Mouse (Mus musculus) ES-E14 (cell line): ENCODE results near the gene Pfn2. TPM values are rescaled to one million over a fixed set of nuclear protein-coding genes. Genes with fewer than 3 reads are reported as not detected.

Source experiments
- DNase-seq: peaks from one replicate; pipeline ENCODE4 v3.0.0-alpha.2; 2013; ENCODE audit warnings: low read depth, low spot score
- H3K27ac ChIP-seq: 2 replicates; pipeline ENCODE4 v1.5.1; 2012; ENCODE audit warnings: low read depth, mild to moderate bottlenecking, low read length, moderate library complexity, mixed read lengths; ENCODE audit not compliant: poor library complexity, insufficient read depth, severe bottlenecking
- H3K36me3 ChIP-seq: 2 replicates; pipeline ENCODE4 v1.6.1; 2012; ENCODE audit warnings: mild to moderate bottlenecking, low read length, moderate library complexity, mixed read lengths; ENCODE audit not compliant: control insufficient read depth, poor library complexity, insufficient read depth, severe bottlenecking
- H3K4me1 ChIP-seq, 2 experiments: fragments of 150-350 bp in 1 of 2; sonication (generic) in 1 of 2; 2 replicates each; pipeline ENCODE4 v1.6.1; 2012; ENCODE audit warnings: low read length in 2 of 2, mild to moderate bottlenecking in 1 of 2, mixed read lengths in 1 of 2; ENCODE audit not compliant: control insufficient read depth in 2 of 2, insufficient read depth in 2 of 2, poor library complexity in 1 of 2
- H3K4me3 ChIP-seq, 2 experiments: fragments of 150-350 bp in 1 of 2; sonication (generic) in 1 of 2; 2 replicates each; pipeline ENCODE4 v1.5.1; 2012; ENCODE audit warnings: low read length in 2 of 2, low read depth in 1 of 2, mild to moderate bottlenecking in 1 of 2, mixed read lengths in 1 of 2; ENCODE audit not compliant: insufficient read depth in 1 of 2, poor library complexity in 1 of 2, severe bottlenecking in 1 of 2
- H3K9ac ChIP-seq: 2 replicates; pipeline ENCODE4 v1.6.1; 2012; ENCODE audit warnings: low read depth, mild to moderate bottlenecking, low read length, mixed read lengths; ENCODE audit not compliant: poor library complexity, insufficient read depth, severe bottlenecking
- H3K9me3 ChIP-seq: fragments of 150-350 bp; sonication (generic); 2 replicates; pipeline ENCODE4 v1.6.1; 2012; ENCODE audit warnings: low read depth, mild to moderate bottlenecking, low read length; ENCODE audit not compliant: control insufficient read depth, insufficient read depth
- CHD2 ChIP-seq: IDR thresholded peaks from 2 replicates; pipeline ENCODE4 v1.6.1; 2014; ENCODE audit warnings: mild to moderate bottlenecking, low read depth, low read length, inconsistent platforms
- HCFC1 ChIP-seq: IDR thresholded peaks from 2 replicates; pipeline ENCODE4 v1.6.1; 2012; ENCODE audit warnings: low read length, inconsistent platforms, borderline replicate concordance; ENCODE audit not compliant: insufficient read depth
- MAFK ChIP-seq: IDR thresholded peaks from 2 replicates; pipeline ENCODE4 v1.6.1; 2014; ENCODE audit warnings: mild to moderate bottlenecking, low read depth, low read length, inconsistent platforms; ENCODE audit not compliant: insufficient read depth
- ZC3H11A ChIP-seq: IDR thresholded peaks from 2 replicates; pipeline ENCODE4 v1.6.1; 2012; ENCODE audit warnings: low read depth, mild to moderate bottlenecking, inconsistent platforms, low read length, borderline replicate concordance
- ZNF384 ChIP-seq: IDR thresholded peaks from 2 replicates; pipeline ENCODE4 v1.6.1; 2012; ENCODE audit warnings: low read depth, low read length, inconsistent platforms
- in situ Hi-C, 2 experiments: fragments of 600-800 bp; cut with MboI; formaldehyde crosslinking; loops; one replicate each; pipeline ENCODE4 v1.15.1; 2025; ENCODE audit warnings: low sequenced_read_pairs in 2 of 2, inconsistent platforms in 1 of 2; ENCODE audit not compliant: unreplicated experiment in 2 of 2
- total RNA-seq: library from RNA; depleted of rRNA; stranded (reverse); fragments of 300-350 nt; gene quantifications from 2 replicates; pipeline ENCODE4 v1.2.3, GENCODE M21; 2012

The Pfn2 gene
- total RNA-seq, 1 experiment = 9.5 TPM

- no peaks in the 10 kb centered on the region for H3K36me3 ChIP-seq
Measured at GRCm38 (mm10) chr3:57845786-57846661, 1.9 kb downstream of the Pfn2 start.

DNA sequence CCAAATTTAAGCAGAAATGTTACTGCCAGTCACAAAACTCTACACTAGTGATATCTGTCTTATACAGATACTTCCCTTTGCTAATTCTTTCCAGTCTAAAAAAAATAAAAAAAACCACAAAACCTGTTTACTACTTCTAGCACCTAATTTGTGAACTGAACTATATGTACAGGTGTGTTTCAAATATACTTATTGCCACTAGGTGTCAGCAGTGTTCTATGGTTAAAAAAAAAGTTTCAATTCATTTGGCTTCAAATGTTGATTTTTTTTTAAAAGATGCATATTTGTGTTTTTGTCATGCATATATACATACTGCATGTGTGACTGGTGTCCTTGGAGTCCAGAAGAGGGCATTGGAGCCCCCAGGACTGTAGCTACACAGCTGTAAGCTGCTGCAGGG is 4.1 kb downstream of the Pfn2 start:
- H3K9me3 ChIP-seq = no peaks in the 10 kb centered on the region
- no peak for DNase-seq
- TF ChIP-seq ZNF384 (peak; percentile 84), ZC3H11A (no peak)
- H3K4me3 ChIP-seq = no peak overlapping the region
- H3K4me1 ChIP-seq = peaks cover 0 to 2% of the 10 kb centered on the region in 2 experiments; a peak in 3 of 4 replicates
- H3K9ac ChIP-seq = no peak overlapping the region
- in situ Hi-C loops = loop anchor here in 1 of 2 experiments (10.0 kb wide), 1 partner anchor 281 kb away; no protein-coding TSS in a partner anchor
- no peak overlapping the region for H3K27ac ChIP-seq
- H3K36me3 ChIP-seq = no peaks in the 10 kb centered on the region

More at GRCm38 (mm10) chr3:57845786-57846661, 1.9 kb downstream of the Pfn2 start:
- in situ Hi-C loops = loop anchor here in 1 of 2 experiments (10.0 kb wide), 1 partner anchor 279 kb away; no protein-coding TSS in a partner anchor
- DNase-seq = no peak
- Histone ChIP-seq H3K9ac (peak overlapping the region; percentile 71; the same call in 1 of the 2 replicates), H3K27ac (no peak overlapping the region), H3K4me3 (peak overlapping the region; percentile 77 to 90), H3K9me3 (no peaks in the 10 kb centered on the region), H3K4me1 (peaks cover 0 to 2% of the 10 kb centered on the region in 2 experiments; a peak in 3 of 4 replicates)
- TF ChIP-seq MAFK (peak; percentile 64), HCFC1 (no peak)

GRCm38 (mm10) chr3:57836911-57837310 is 11.0 kb downstream of the Pfn2 start:
- H3K36me3 ChIP-seq = no peaks in the 10 kb centered on the region; the same call in 1 of the 2 replicates
- no peak for DNase-seq

GRCm38 (mm10) chr3:57833585-57833984 is 14.3 kb downstream of the Pfn2 start:
- TF ChIP-seq ZNF384 (no peak), CHD2 (no peak), MAFK (no peak), HCFC1 (no peak), ZC3H11A (no peak)
- H3K9me3 ChIP-seq = no peaks in the 10 kb centered on the region
- no peak overlapping the region for H3K9ac ChIP-seq
- no peak overlapping the region for H3K27ac ChIP-seq
- H3K4me1 ChIP-seq = no peaks in the 10 kb centered on the region
- in situ Hi-C loops = no loop called here
- no peak for DNase-seq
- no peak overlapping the region for H3K4me3 ChIP-seq
- no peaks in the 10 kb centered on the region; the same call in 1 of the 2 replicates for H3K36me3 ChIP-seq

More at GRCm38 (mm10) chr3:57836911-57837310, 11.0 kb downstream of the Pfn2 start:
- Histone ChIP-seq H3K27ac (no peak overlapping the region), H3K9me3 (no peaks in the 10 kb centered on the region), H3K4me3 (no peak overlapping the region), H3K9ac (no peak overlapping the region), H3K4me1 (no peaks in the 10 kb centered on the region)
- no peak for TF ChIP-seq MAFK
- TF ChIP-seq HCFC1 = no peak
- TF ChIP-seq ZNF384 = no peak
- no peak for TF ChIP-seq ZC3H11A
- no peak for TF ChIP-seq CHD2
- in situ Hi-C loops = no loop called here
